Mouse (Mus musculus) spleen, adult 2 months (tissue): Measurements from ENCODE around the gene Neu4.

ENCODE experiments used
- CTCF ChIP-seq: fragments of 200-500 bp; IDR thresholded peaks from 2 replicates; pipeline ENCODE4 v1.5.1; 2011; ENCODE audit warnings: mild to moderate bottlenecking, inconsistent platforms; ENCODE audit not compliant: insufficient read depth, insufficient read length, insufficient replicate concordance; ENCODE audit errors: extremely low read depth
- POLR2A ChIP-seq: fragments of 200-500 bp; IDR thresholded peaks from 2 replicates; pipeline ENCODE4 v1.6.1; 2011; ENCODE audit warnings: low read depth, low read length, inconsistent platforms

- no peak for TF ChIP-seq POLR2A
- TF ChIP-seq CTCF: no peak
Observed at GRCm38 (mm10) chr1:94051104-94051503, 30.9 kb downstream of the Neu4 start.
